Mouse (Mus musculus) macrophage (primary cell): Measurements from ENCODE around the gene Yy1. TPM values are rescaled to one million over a fixed set of nuclear protein-coding genes. Genes with fewer than 3 reads are reported as not detected.

Experiments used
- H3K27ac ChIP-seq: fragments of 350-480 bp; formaldehyde crosslinking; 2 replicates; pipeline ENCODE4 v1.9.0; 2021
- H3K36me3 ChIP-seq: fragments of 350-480 bp; formaldehyde crosslinking; 2 replicates; pipeline ENCODE4 v1.9.0; 2021; ENCODE audit errors: inconsistent target
- H3K4me3 ChIP-seq: fragments of 350-480 bp; formaldehyde crosslinking; 2 replicates; pipeline ENCODE4 v1.9.0; 2021; ENCODE audit errors: inconsistent target
- H3K79me2 ChIP-seq: fragments of 350-480 bp; formaldehyde crosslinking; 2 replicates; pipeline ENCODE4 v1.9.0; 2021; ENCODE audit errors: inconsistent target
- WGBS: methylation state at CpG from one replicate; pipeline ENCODE4 v1.1.7; 2026; ENCODE audit warnings: inconsistent platforms; ENCODE audit not compliant: missing documents; 5-methylcytosine and 5-hydroxymethylcytosine counted together
- polyA plus RNA-seq: library from polyadenylated mRNA; stranded (reverse); fragments of 250-400 nt; gene quantifications from 3 replicates; pipeline ENCODE4 v1.2.4, GENCODE M21; 2018; ENCODE audit warnings: inconsistent platforms

Gene Yy1
- polyA plus RNA-seq, 1 experiment from 2014 or later: 61.1 TPM

DNA sequence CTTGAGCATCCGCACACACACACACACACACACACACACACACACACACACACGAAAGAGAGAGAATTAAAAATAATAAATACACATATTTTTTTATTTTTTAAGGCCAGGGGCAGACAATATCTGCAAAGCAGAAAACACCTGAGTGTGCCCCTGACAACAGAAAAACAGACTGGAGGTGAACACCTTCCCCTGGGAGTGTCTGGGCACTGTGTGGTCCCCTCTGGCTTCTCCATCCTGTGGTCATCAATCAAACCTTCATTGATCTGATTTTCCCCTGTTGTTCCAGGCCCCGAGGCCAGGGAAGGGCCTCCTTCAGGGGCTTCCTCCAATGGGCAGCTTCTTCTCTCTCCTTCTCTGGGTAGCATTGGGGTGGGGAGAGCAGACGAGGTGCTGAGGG, 31.1 kb upstream of the Yy1 start:
- Histone ChIP-seq H3K4me3 (no peak overlapping the region), H3K27ac (peak overlapping the region; percentile 87), H3K79me2 (no peaks in the 10 kb centered on the region), H3K36me3 (no peaks in the 10 kb centered on the region)
- WGBS: 75% methylated on average over 2 of the region's 4 CpGs

GRCm38 (mm10) chr12:108763057-108763796, 29.5 kb upstream of the Yy1 start:
- 40% methylated on average over 8 of the region's 9 CpGs for WGBS
- no peaks in the 10 kb centered on the region for H3K79me2 ChIP-seq
- no peak overlapping the region for H3K27ac ChIP-seq
- no peaks in the 10 kb centered on the region for H3K36me3 ChIP-seq
- no peak overlapping the region for H3K4me3 ChIP-seq

GRCm38 (mm10) chr12:108764917-108765678, 27.7 kb upstream of the Yy1 start:
- H3K79me2 ChIP-seq: no peaks in the 10 kb centered on the region
- peak overlapping the region; percentile 69 for H3K4me3 ChIP-seq
- peak overlapping the region; percentile 97 for H3K27ac ChIP-seq
- WGBS: 7% methylated on average over 19 of the region's 22 CpGs
- H3K36me3 ChIP-seq: no peaks in the 10 kb centered on the region

DNA sequence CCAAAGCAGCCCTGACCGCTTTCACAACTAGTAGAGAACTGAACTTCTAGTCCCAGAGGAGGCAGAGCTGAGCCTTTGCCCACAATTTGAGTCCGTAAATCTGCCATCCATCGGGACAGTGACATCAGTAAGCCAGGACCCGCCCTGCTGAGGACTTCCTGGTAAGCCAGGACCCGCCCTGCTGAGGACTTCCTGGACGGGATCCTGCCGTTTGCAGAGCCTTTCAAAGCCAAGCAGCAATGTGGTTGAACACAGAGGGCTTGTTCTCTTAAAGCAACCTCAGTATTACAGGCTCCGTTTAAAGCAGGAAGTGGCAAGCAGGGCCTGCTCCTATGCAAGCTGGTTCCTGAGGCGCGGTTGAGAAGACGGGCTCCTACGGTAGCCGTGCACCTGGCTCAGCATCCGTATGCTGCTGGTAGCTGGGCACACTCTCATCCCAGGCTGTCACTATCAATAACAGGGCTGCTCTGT, 27.0 kb upstream of the Yy1 start:
- 0% methylated on average over 14 of the region's 14 CpGs for WGBS
- H3K36me3 ChIP-seq: no peaks in the 10 kb centered on the region
- H3K4me3 ChIP-seq: peak overlapping the region; percentile 69
- peak overlapping the region; percentile 97 for H3K27ac ChIP-seq
- no peaks in the 10 kb centered on the region for H3K79me2 ChIP-seq

DNA sequence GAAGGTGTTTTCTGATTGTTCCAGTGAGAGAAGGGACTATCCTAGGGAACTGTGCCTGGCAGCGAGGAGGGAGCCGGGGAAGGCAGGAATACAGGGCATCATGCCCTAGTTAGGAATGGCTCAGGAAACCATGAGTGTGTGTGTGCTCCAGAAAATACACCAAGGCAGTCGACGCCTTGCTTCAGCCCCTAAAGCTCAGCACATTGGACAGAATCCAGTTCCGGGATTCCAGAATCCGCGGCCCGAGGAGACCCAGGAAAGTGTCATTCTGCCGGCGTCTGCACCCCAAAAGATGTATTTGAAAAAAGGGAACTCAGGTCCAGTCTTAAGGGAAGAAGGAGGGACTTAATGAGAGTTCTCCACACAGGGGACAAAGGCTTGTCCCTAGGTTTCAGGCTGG, 26.5 kb upstream of the Yy1 start:
- WGBS: under 1% methylated on average over 10 of the region's 10 CpGs
- Histone ChIP-seq H3K36me3 (no peaks in the 10 kb centered on the region), H3K79me2 (no peaks in the 10 kb centered on the region), H3K27ac (peak overlapping the region; percentile 97), H3K4me3 (peak overlapping the region; percentile 69)

GRCm38 (mm10) chr12:108766866-108767265, 25.9 kb upstream of the Yy1 start:
- 2% methylated on average over 7 of the region's 7 CpGs for WGBS
- Histone ChIP-seq H3K4me3 (peak overlapping the region; percentile 69), H3K27ac (peak overlapping the region; percentile 97), H3K79me2 (no peaks in the 10 kb centered on the region), H3K36me3 (no peaks in the 10 kb centered on the region)

- WGBS: 88% methylated on average over 11 of the region's 11 CpGs
- no peaks in the 10 kb centered on the region for H3K36me3 ChIP-seq
- H3K27ac ChIP-seq: no peak overlapping the region
- no peaks in the 10 kb centered on the region for H3K79me2 ChIP-seq
- no peak overlapping the region for H3K4me3 ChIP-seq
Measured at GRCm38 (mm10) chr12:108768196-108768854, 24.4 kb upstream of the Yy1 start.

GRCm38 (mm10) chr12:108780108-108780877, 12.5 kb upstream of the Yy1 start:
- Histone ChIP-seq H3K36me3 (no peaks in the 10 kb centered on the region), H3K27ac (no peak overlapping the region), H3K79me2 (peaks cover 54% of the 10 kb centered on the region), H3K4me3 (no peak overlapping the region)
- 93% methylated on average over 7 of the region's 7 CpGs for WGBS

DNA sequence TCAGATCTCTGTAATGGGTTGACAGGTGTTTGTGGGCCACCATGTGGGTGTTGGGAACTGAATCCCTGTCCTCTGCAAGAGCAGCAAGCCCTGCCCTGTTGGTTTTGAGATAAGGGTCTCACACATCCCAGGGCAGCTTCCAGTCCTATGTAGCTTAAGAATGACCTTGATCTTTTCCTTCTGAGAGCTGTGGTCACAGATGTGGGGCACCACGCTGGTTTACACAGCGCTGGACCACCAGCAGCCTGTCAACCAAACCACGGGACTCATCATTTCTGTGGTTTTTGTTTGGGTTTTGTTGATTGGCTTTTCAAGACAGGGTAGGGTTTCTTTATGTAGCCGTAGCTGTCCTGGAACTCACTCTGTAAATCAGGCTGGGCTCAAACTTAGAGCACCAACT, 7.6 kb upstream of the Yy1 start:
- WGBS: 66% methylated on average over 4 of the region's 4 CpGs
- no peak overlapping the region for H3K4me3 ChIP-seq

DNA sequence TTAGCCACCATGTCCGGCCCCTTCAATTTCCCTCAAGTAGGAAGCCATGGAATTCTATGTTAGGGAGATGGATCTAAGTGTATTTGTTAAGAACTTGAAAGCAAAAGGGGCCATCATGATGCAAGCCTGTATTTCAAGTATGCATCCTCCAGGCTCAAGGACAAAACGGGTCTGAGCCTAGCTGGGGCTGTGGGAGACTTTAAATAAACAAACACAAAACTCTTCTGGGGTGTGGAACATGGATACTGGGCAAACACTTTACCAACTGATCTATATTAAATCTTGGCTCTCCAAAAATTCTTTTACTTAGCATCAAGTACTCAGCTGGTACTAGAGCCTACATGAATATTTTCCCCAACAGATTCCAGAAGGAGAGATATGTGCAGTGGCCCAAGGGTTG, 5.4 kb upstream of the Yy1 start:
- Histone ChIP-seq H3K36me3 (no peaks in the 10 kb centered on the region), H3K27ac (no peak overlapping the region), H3K4me3 (no peak overlapping the region), H3K79me2 (peaks cover 96% of the 10 kb centered on the region)
- WGBS: 100% methylated on average over 2 of the region's 2 CpGs

More for the DNA sequence above, 7.6 kb upstream of the Yy1 start:
- Histone ChIP-seq H3K79me2 (peaks cover 99% of the 10 kb centered on the region), H3K36me3 (no peaks in the 10 kb centered on the region), H3K27ac (no peak overlapping the region)

- Histone ChIP-seq H3K79me2 (peaks cover 75% of the 10 kb centered on the region), H3K27ac (peak overlapping the region; percentile 42), H3K36me3 (no peaks in the 10 kb centered on the region), H3K4me3 (peak overlapping the region; percentile 65)
- 0% methylated on average over 52 of the region's 52 CpGs for WGBS
Measured at GRCm38 (mm10) chr12:108792152-108792545, 624 bp upstream of the Yy1 start.

DNA sequence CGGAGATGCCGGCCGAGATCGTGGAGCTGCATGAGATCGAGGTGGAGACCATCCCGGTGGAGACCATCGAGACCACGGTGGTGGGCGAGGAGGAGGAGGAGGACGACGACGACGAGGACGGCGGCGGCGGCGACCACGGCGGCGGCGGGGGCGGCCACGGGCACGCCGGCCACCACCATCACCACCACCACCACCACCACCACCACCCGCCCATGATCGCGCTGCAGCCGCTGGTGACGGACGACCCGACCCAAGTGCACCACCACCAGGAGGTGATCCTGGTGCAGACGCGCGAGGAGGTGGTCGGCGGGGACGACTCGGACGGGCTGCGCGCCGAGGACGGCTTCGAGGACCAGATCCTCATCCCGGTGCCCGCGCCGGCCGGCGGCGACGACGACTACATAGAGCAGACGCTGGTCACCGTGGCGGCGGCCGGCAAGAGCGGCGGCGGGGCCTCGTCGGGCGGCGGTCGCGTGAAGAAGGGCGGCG, 724 bp downstream of the Yy1 start:
- WGBS: under 1% methylated on average over 55 of the region's 71 CpGs

GRCm38 (mm10) chr12:108794078-108794711, 1.4 kb downstream of the Yy1 start:
- 1% methylated on average over 65 of the region's 94 CpGs for WGBS
- peaks cover 75% of the 10 kb centered on the region for H3K79me2 ChIP-seq
- H3K27ac ChIP-seq: peak overlapping the region; percentile 76
- H3K36me3 ChIP-seq: no peaks in the 10 kb centered on the region
- peak overlapping the region; percentile 74 for H3K4me3 ChIP-seq

More for the DNA sequence above, 724 bp downstream of the Yy1 start:
- H3K4me3 ChIP-seq: peak overlapping the region; percentile 18; the same call in 1 of the 2 replicates
- no peak overlapping the region for H3K27ac ChIP-seq
- no peaks in the 10 kb centered on the region for H3K36me3 ChIP-seq
- peaks cover 75% of the 10 kb centered on the region for H3K79me2 ChIP-seq
